Mouse (Mus musculus): ENCODE results near the gene Gatad2a. TPM values are rescaled to one million over a fixed set of nuclear protein-coding genes. Genes with fewer than 3 reads are reported as not detected.
"Not testable (repeated sequence)": the region's sequence is repeated elsewhere in the genome, so short reads cannot be mapped to it uniquely, and the experiment has no call there.

Gene Gatad2a
- polyA plus RNA-seq, 2 experiments: 18.3 to 22.7 TPM

DNA sequence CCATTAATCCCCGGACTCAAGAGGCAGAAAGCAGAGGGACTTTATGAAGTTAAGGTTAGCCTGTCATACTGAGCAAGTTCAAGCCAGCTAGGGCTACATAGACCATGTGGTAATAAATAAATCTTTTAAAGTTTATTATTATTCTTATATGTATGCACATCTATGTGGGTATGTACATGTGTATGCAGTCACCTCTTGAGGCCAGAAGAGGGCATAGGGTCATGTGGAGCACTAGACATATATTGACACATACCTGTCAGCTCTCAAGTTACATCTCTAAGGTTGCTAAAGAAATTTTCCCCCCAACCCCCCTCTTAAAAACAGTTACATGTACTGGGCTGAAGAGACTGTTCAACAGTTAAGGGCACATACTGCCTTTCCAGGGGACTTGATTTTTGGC, 16.6 kb upstream of the Gatad2a start:
- WGBS (ENCODE audit: insufficient replicate concordance): 74% methylated on average over 1 of the region's 1 CpGs
- DNase-seq (ENCODE audit: low read depth in 3 of 3, low spot score in 3 of 3) (no peak), ATAC-seq (ENCODE audit: insufficient read depth) (peak; percentile 47; the same call in 1 of the 2 replicates)
- Histone ChIP-seq H3K9ac (replicated peaks) (no peak overlapping the region), H3K4me2 (ENCODE audit: low read depth) (no peak overlapping the region), H3K36me3 (replicated peaks; ENCODE audit: control insufficient read depth, insufficient read depth, low read depth) (no peaks in the 10 kb centered on the region), H3K9me3 (ENCODE audit: control insufficient read depth, low read length) (no peaks in the 10 kb centered on the region), H3K27me3 (ENCODE audit: control insufficient read depth, insufficient read depth, low read length) (no peaks in the 10 kb centered on the region), H3K27ac (no peak overlapping the region), H3K4me3 (ENCODE audit: insufficient read depth in 1 of 2, low read depth in 2 of 2, low read length in 2 of 2) (no peak overlapping the region), H3K4me1 (replicated peaks; ENCODE audit: control insufficient read depth in 2 of 2, insufficient read depth in 2 of 2, low read length in 1 of 2) (no peaks in the 10 kb centered on the region)
- TF ChIP-seq CTCF (IDR thresholded peaks at IDR 0.05; ENCODE audit: low read depth): peak; percentile 15; the same call in 1 of the 2 replicates
- TF ChIP-seq EP300 (IDR thresholded peaks at IDR 0.05; ENCODE audit: low read depth): no peak

- Histone ChIP-seq H3K27ac (no peak overlapping the region), H3K36me3 (replicated peaks; ENCODE audit: control insufficient read depth, insufficient read depth, low read depth) (no peaks in the 10 kb centered on the region), H3K4me2 (ENCODE audit: low read depth) (no peak overlapping the region), H3K9ac (replicated peaks) (no peak overlapping the region), H3K4me1 (replicated peaks; ENCODE audit: control insufficient read depth in 2 of 2, insufficient read depth in 2 of 2, low read length in 1 of 2) (no peaks in the 10 kb centered on the region), H3K27me3 (ENCODE audit: control insufficient read depth, insufficient read depth, low read length) (no peaks in the 10 kb centered on the region), H3K9me3 (ENCODE audit: control insufficient read depth, low read length) (no peaks in the 10 kb centered on the region), H3K4me3 (ENCODE audit: insufficient read depth in 1 of 2, low read depth in 2 of 2, low read length in 2 of 2) (no peak overlapping the region)
- ATAC-seq (ENCODE audit: insufficient read depth): no peak
- WGBS (ENCODE audit: insufficient replicate concordance): 34% methylated on average over 3 of the region's 3 CpGs
- no peak for DNase-seq (ENCODE audit: low read depth in 3 of 3, low spot score in 3 of 3)
- no peak for TF ChIP-seq EP300 (IDR thresholded peaks at IDR 0.05; ENCODE audit: low read depth)
- no peak for TF ChIP-seq CTCF (IDR thresholded peaks at IDR 0.05; ENCODE audit: low read depth)
These were observed 16.2 kb upstream of the Gatad2a start for GRCm38 (mm10) chr8:70012350-70012749.

GRCm38 (mm10) chr8:70010796-70011195, 14.6 kb upstream of the Gatad2a start:
- H3K4me3 ChIP-seq (ENCODE audit: insufficient read depth in 1 of 2, low read depth in 2 of 2, low read length in 2 of 2); H3K27ac ChIP-seq; ATAC-seq (ENCODE audit: insufficient read depth); H3K36me3 ChIP-seq (replicated peaks; ENCODE audit: control insufficient read depth, insufficient read depth, low read depth); H3K4me1 ChIP-seq (replicated peaks; ENCODE audit: control insufficient read depth in 2 of 2, insufficient read depth in 2 of 2, low read length in 1 of 2); H3K27me3 ChIP-seq (ENCODE audit: control insufficient read depth, insufficient read depth, low read length); H3K4me2 ChIP-seq (ENCODE audit: low read depth); H3K9me3 ChIP-seq (ENCODE audit: control insufficient read depth, low read length); H3K9ac ChIP-seq (replicated peaks); DNase-seq (ENCODE audit: low read depth in 3 of 3, low spot score in 3 of 3): not testable (repeated sequence)
- 82% methylated on average over 14 of the region's 14 CpGs for WGBS (ENCODE audit: insufficient replicate concordance)

GRCm38 (mm10) chr8:70005178-70005577, 9.0 kb upstream of the Gatad2a start:
- no peak for TF ChIP-seq CTCF (IDR thresholded peaks at IDR 0.05; ENCODE audit: low read depth)
- TF ChIP-seq EP300 (IDR thresholded peaks at IDR 0.05; ENCODE audit: low read depth): no peak
- no peak overlapping the region for H3K4me2 ChIP-seq (ENCODE audit: low read depth)
- no peak overlapping the region for H3K27ac ChIP-seq
- no peak overlapping the region for H3K9ac ChIP-seq (replicated peaks)
- no peaks in the 10 kb centered on the region for H3K27me3 ChIP-seq (ENCODE audit: control insufficient read depth, insufficient read depth, low read length)
- no peak for DNase-seq (ENCODE audit: low read depth in 3 of 3, low spot score in 3 of 3)
- H3K9me3 ChIP-seq (ENCODE audit: control insufficient read depth, low read length): no peaks in the 10 kb centered on the region
- H3K4me3 ChIP-seq (ENCODE audit: insufficient read depth in 1 of 2, low read depth in 2 of 2, low read length in 2 of 2): no peak overlapping the region
- WGBS (ENCODE audit: insufficient replicate concordance): 18% methylated on average over 2 of the region's 2 CpGs
- H3K36me3 ChIP-seq (replicated peaks; ENCODE audit: control insufficient read depth, insufficient read depth, low read depth): no peaks in the 10 kb centered on the region
- H3K4me1 ChIP-seq (replicated peaks; ENCODE audit: control insufficient read depth in 2 of 2, insufficient read depth in 2 of 2, low read length in 1 of 2): peaks cover 13 to 21% of the 10 kb centered on the region in 2 experiments
- ATAC-seq (ENCODE audit: insufficient read depth): no peak

GRCm38 (mm10) chr8:70004345-70004744, 8.2 kb upstream of the Gatad2a start:
- Histone ChIP-seq H3K9ac (replicated peaks) (no peak overlapping the region), H3K36me3 (replicated peaks; ENCODE audit: control insufficient read depth, insufficient read depth, low read depth) (no peaks in the 10 kb centered on the region), H3K27me3 (ENCODE audit: control insufficient read depth, insufficient read depth, low read length) (no peaks in the 10 kb centered on the region), H3K4me1 (replicated peaks; ENCODE audit: control insufficient read depth in 2 of 2, insufficient read depth in 2 of 2, low read length in 1 of 2) (peaks cover 13 to 21% of the 10 kb centered on the region in 2 experiments), H3K27ac (no peak overlapping the region), H3K4me3 (ENCODE audit: insufficient read depth in 1 of 2, low read depth in 2 of 2, low read length in 2 of 2) (no peak overlapping the region), H3K4me2 (ENCODE audit: low read depth) (no peak overlapping the region), H3K9me3 (ENCODE audit: control insufficient read depth, low read length) (no peaks in the 10 kb centered on the region)
- TF ChIP-seq EP300 (IDR thresholded peaks at IDR 0.05; ENCODE audit: low read depth) (no peak), CTCF (IDR thresholded peaks at IDR 0.05; ENCODE audit: low read depth) (no peak)
- no peak for DNase-seq (ENCODE audit: low read depth in 3 of 3, low spot score in 3 of 3)
- ATAC-seq (ENCODE audit: insufficient read depth): no peak
